Mouse (Mus musculus) B cell, adult 2 months (primary cell): ENCODE results near the gene Shpk.

ENCODE experiments used
- DNase-seq, 2 experiments: peaks; one replicate each; pipeline ENCODE4 v3.0.0; 2022

Gene Shpk

GRCm38 (mm10) chr11:73201021-73201420 lies 1.8 kb downstream of the Shpk start:
- no peak for DNase-seq

GRCm38 (mm10) chr11:73201597-73201996 lies 2.3 kb downstream of the Shpk start:
- DNase-seq = no peak

- no peak for DNase-seq
These were observed 4.6 kb downstream of the Shpk start for GRCm38 (mm10) chr11:73203895-73204294.

GRCm38 (mm10) chr11:73205194-73205593 lies 5.9 kb downstream of the Shpk start:
- DNase-seq = no peak

- peak; percentile 19 to 25 for DNase-seq
These were observed 8.4 kb downstream of the Shpk start for GRCm38 (mm10) chr11:73207621-73208020.

GRCm38 (mm10) chr11:73213956-73214355 lies 14.7 kb downstream of the Shpk start:
- no peak for DNase-seq

- peak; percentile 4 to 7 for DNase-seq
These were observed 20.4 kb downstream of the Shpk start for GRCm38 (mm10) chr11:73219671-73220070.

GRCm38 (mm10) chr11:73220651-73221050 lies 21.4 kb downstream of the Shpk start:
- no peak for DNase-seq

GRCm38 (mm10) chr11:73222846-73223245 lies 23.6 kb downstream of the Shpk start:
- no peak for DNase-seq

GRCm38 (mm10) chr11:73223966-73224365 lies 24.7 kb downstream of the Shpk start:
- DNase-seq = peak in 1 of 2 experiments; percentile 19

- no peak for DNase-seq
These were observed 26.6 kb downstream of the Shpk start for GRCm38 (mm10) chr11:73225856-73226255.

- no peak for DNase-seq
These were observed 29.6 kb downstream of the Shpk start for GRCm38 (mm10) chr11:73228881-73229280.

GRCm38 (mm10) chr11:73230081-73230480 lies 30.8 kb downstream of the Shpk start:
- DNase-seq = no peak

GRCm38 (mm10) chr11:73232513-73232912 lies 33.3 kb downstream of the Shpk start:
- no peak for DNase-seq

GRCm38 (mm10) chr11:73233992-73234391 lies 34.7 kb downstream of the Shpk start, which contains the start of gene Trpv1:
Gene Trpv1 (plus strand): TSS chr11:73234292.
- no peak for DNase-seq

- DNase-seq = no peak
These were observed 36.9 kb downstream of the Shpk start for GRCm38 (mm10) chr11:73235990-73236701.

- no peak for DNase-seq
These were observed 37.5 kb downstream of the Shpk start for GRCm38 (mm10) chr11:73236731-73237130.

- DNase-seq = no peak
These were observed 42.9 kb downstream of the Shpk start for GRCm38 (mm10) chr11:73242199-73242598.

- DNase-seq = no peak
These were observed 43.5 kb downstream of the Shpk start for GRCm38 (mm10) chr11:73242777-73243176.

GRCm38 (mm10) chr11:73257362-73257945 lies 58.2 kb downstream of the Shpk start:
- no peak for DNase-seq

- no peak for DNase-seq
These were observed 59.4 kb downstream of the Shpk start for GRCm38 (mm10) chr11:73258664-73259063.

- no peak for DNase-seq
These were observed 61.2 kb downstream of the Shpk start for GRCm38 (mm10) chr11:73260457-73260856.

- DNase-seq = no peak
These were observed 62.1 kb downstream of the Shpk start for GRCm38 (mm10) chr11:73261385-73261784.

- DNase-seq = no peak
These were observed 68.0 kb downstream of the Shpk start, which contains the start of gene Trpv3 for GRCm38 (mm10) chr11:73267267-73267666. Gene Trpv3 (plus strand): TSS chr11:73267388.
